Mouse (Mus musculus): Measurements from ENCODE around the gene Hist1h2ak.

- no peak for TF ChIP-seq CTCF (IDR thresholded peaks at IDR 0.05)
- TF ChIP-seq EP300 (IDR thresholded peaks at IDR 0.05) = no peak
These were observed 38.3 kb downstream of the Hist1h2ak start for GRCm38 (mm10) chr13:21715131-21715863.

All from lung, postnatal 0 days (tissue).